9 mouse cellular contexts compared by ENCODE assay signal in the genomic region with DNA sequence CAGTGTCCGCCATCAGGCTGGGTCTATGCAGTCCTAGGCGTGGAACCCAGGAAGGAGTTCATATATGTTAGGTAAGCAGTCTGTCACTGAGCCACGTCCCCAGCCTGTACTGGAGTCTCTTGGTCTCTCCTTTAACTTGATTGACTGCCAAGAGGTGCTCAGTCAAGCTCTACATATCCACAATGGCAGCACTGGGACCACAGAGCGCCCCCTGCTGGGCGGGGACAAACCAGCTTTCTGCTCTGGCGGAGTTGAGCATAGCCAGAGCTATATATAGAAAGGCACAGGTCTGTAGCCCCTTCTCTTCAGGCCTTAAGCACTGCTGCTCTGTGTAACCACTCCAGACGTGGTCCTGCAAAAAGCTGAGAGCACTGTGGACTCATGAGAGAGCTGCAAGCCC. TPM values are rescaled to one million over a fixed set of nuclear protein-coding genes. Genes with fewer than 3 reads are reported as not detected.
DNase-seq lines count a peak whose midpoint lies in the region; ATAC-seq lines count a peak whose summit lies in the region.
"Had no signal": no experiment of that assay in that cellular context is flagged by ENCODE, and none has a peak within 500 bp of the region (broad histone marks: within the 10 kb centered on the region; RNA-seq: fewer than 3 reads in every experiment).

No protein-coding gene starts in this region.

- no peak overlapping the region for H3K27ac ChIP-seq in midbrain, embryonic 13.5 days

- no peak overlapping the region for H3K9ac ChIP-seq in midbrain, embryonic 13.5 days (replicated peaks)

- peaks cover 30% of the 10 kb centered on the region for H3K4me1 ChIP-seq in midbrain, embryonic 13.5 days (replicated peaks)

- H3K4me2 ChIP-seq in midbrain, embryonic 13.5 days (replicated peaks) = no peak overlapping the region

- ATAC-seq in midbrain, embryonic 13.5 days = no peak

- no peaks in the 10 kb centered on the region for H3K36me3 ChIP-seq in midbrain, embryonic 13.5 days

- 0 out of 2 replicates have a peak, but pooled peaks cover 3% of the 10 kb centered on the region for H3K27me3 ChIP-seq in midbrain, embryonic 13.5 days

- 49% methylated on average over 7 of the region's 7 CpGs for WGBS in midbrain, embryonic 13.5 days

- no peak overlapping the region for H3K4me3 ChIP-seq in midbrain, embryonic 13.5 days (replicated peaks)
- H3K4me3 ChIP-seq: erythroblast, embryonic 14.5 days had no signal

- H3K9me3 ChIP-seq in midbrain, embryonic 13.5 days = no peaks in the 10 kb centered on the region

- DNase-seq in layer of hippocampus, postnatal 10 days (ENCODE audit: low spot score in 2 of 2) = peak; percentile 31 to 50
- no peak for DNase-seq in layer of hippocampus, adult 9-10 months (ENCODE audit: low spot score)
- peak; percentile 33 for DNase-seq in MEL-GATA-1-ER (ENCODE audit: extremely low read depth, low read depth)
- DNase-seq in brain, adult 2 months (ENCODE audit: low read depth, low spot score) = peak; percentile 38
- peak; percentile 73 to 82 for DNase-seq in kidney, postnatal 36 days
- peak; percentile 40 to 71 for DNase-seq in spleen, postnatal 10 days (ENCODE audit: low spot score in 2 of 2)

RNA-seq across cellular contexts. Expression of gene Elfn1, which starts 25.7 kb away (rescaled TPM):
- total RNA-seq in layer of hippocampus, postnatal 10 days (2021) = 10 to 100 TPM; 36.1 to 41.9 TPM
- 0.80 and 1.1 TPM in 2 replicates for polyA plus RNA-seq in midbrain, embryonic 13.5 days (2015; fragmentation: Nextera tagmentation; extraction: Ambion mirVana)
- polyA plus RNA-seq: erythroblast, embryonic 14.5 days; liver, embryonic 16.5 days had no signal
